Mouse (Mus musculus): ENCODE results near the gene Bach2. TPM values are rescaled to one million over a fixed set of nuclear protein-coding genes. Genes with fewer than 3 reads are reported as not detected.

The Bach2 gene
- total RNA-seq, 2 experiments from 2014 or later, result 2.1 to 3.9 TPM

- intact Hi-C loops (cut with DNase I), result no loop called here
- DNase-seq, result peak; percentile 75 to 80
Observed at GRCm38 (mm10) chr4:32248236-32248635, 9.6 kb downstream of the Bach2 start.

- intact Hi-C loops (cut with DNase I), result no loop called here
- no peak for DNase-seq
Observed at GRCm38 (mm10) chr4:32248990-32249393, 10.4 kb downstream of the Bach2 start.

- peak in 1 of 2 experiments; percentile 38 for DNase-seq
- intact Hi-C loops (cut with DNase I), result no loop called here
Observed at GRCm38 (mm10) chr4:32249748-32250332, 11.2 kb downstream of the Bach2 start.

GRCm38 (mm10) chr4:32250333-32251004 is 11.9 kb downstream of the Bach2 start:
- intact Hi-C loops (cut with DNase I), result no loop called here
- DNase-seq, result peak in 1 of 2 experiments; percentile 36

GRCm38 (mm10) chr4:32251005-32251365 is 12.4 kb downstream of the Bach2 start:
- peak in 1 of 2 experiments; percentile 27 for DNase-seq
- intact Hi-C loops (cut with DNase I), result no loop called here

GRCm38 (mm10) chr4:32251946-32252672 is 13.5 kb downstream of the Bach2 start:
- intact Hi-C loops (cut with DNase I), result no loop called here
- no peak for DNase-seq

- intact Hi-C loops (cut with DNase I), result no loop called here
- no peak for DNase-seq
Observed at GRCm38 (mm10) chr4:32257686-32258085, 19.1 kb downstream of the Bach2 start.

GRCm38 (mm10) chr4:32258093-32258492 is 19.5 kb downstream of the Bach2 start:
- intact Hi-C loops (cut with DNase I), result no loop called here
- DNase-seq, result no peak

GRCm38 (mm10) chr4:32258596-32258995 is 20.0 kb downstream of the Bach2 start:
- DNase-seq, result no peak
- intact Hi-C loops (cut with DNase I), result no loop called here

GRCm38 (mm10) chr4:32260909-32261308 is 22.3 kb downstream of the Bach2 start:
- no peak for DNase-seq
- intact Hi-C loops (cut with DNase I), result no loop called here

GRCm38 (mm10) chr4:32262825-32263684 is 24.5 kb downstream of the Bach2 start:
- DNase-seq, result no peak
- intact Hi-C loops (cut with DNase I), result no loop called here

GRCm38 (mm10) chr4:32263685-32264038 is 25.1 kb downstream of the Bach2 start:
- intact Hi-C loops (cut with DNase I), result no loop called here

GRCm38 (mm10) chr4:32264892-32265291 is 26.3 kb downstream of the Bach2 start:
- intact Hi-C loops (cut with DNase I), result no loop called here
- DNase-seq, result no peak

More at GRCm38 (mm10) chr4:32263685-32264038, 25.1 kb downstream of the Bach2 start:
- no peak for DNase-seq

- intact Hi-C loops (cut with DNase I), result no loop called here
- no peak for DNase-seq
Observed at GRCm38 (mm10) chr4:32266731-32267130, 28.1 kb downstream of the Bach2 start.

GRCm38 (mm10) chr4:32268042-32268441 is 29.4 kb downstream of the Bach2 start:
- DNase-seq, result no peak
- intact Hi-C loops (cut with DNase I), result no loop called here

GRCm38 (mm10) chr4:32272398-32272797 is 33.8 kb downstream of the Bach2 start:
- no peak for DNase-seq
- intact Hi-C loops (cut with DNase I), result no loop called here

- intact Hi-C loops (cut with DNase I), result no loop called here
- DNase-seq, result no peak
Observed at GRCm38 (mm10) chr4:32274776-32275294, 36.2 kb downstream of the Bach2 start.

- intact Hi-C loops (cut with DNase I), result no loop called here
Observed at GRCm38 (mm10) chr4:32279842-32280241, 41.2 kb downstream of the Bach2 start.

GRCm38 (mm10) chr4:32280401-32280800 is 41.8 kb downstream of the Bach2 start:
- no peak for DNase-seq
- intact Hi-C loops (cut with DNase I), result no loop called here

More at GRCm38 (mm10) chr4:32279842-32280241, 41.2 kb downstream of the Bach2 start:
- DNase-seq, result no peak

GRCm38 (mm10) chr4:32281306-32281705 is 42.7 kb downstream of the Bach2 start:
- intact Hi-C loops (cut with DNase I), result no loop called here
- no peak for DNase-seq

- intact Hi-C loops (cut with DNase I), result no loop called here
Observed at GRCm38 (mm10) chr4:32286405-32286804, 47.8 kb downstream of the Bach2 start.

More at GRCm38 (mm10) chr4:32286405-32286804, 47.8 kb downstream of the Bach2 start:
- no peak for DNase-seq
